Mouse (Mus musculus): ENCODE results near the gene Ngrn. TPM values are rescaled to one million over a fixed set of nuclear protein-coding genes. Genes with fewer than 3 reads are reported as not detected.

Ngrn gene
- polyA plus RNA-seq, 1 experiment from 2014 or later, result 20.9 TPM

GRCm38 (mm10) chr7:80267764-80268163 is 6.7 kb downstream of the Ngrn start:
- 81% methylated on average over 1 of the region's 1 CpGs for WGBS (ENCODE audit: insufficient replicate concordance)
- H3K4me2 ChIP-seq (ENCODE audit: low read depth, low read length), result no peak overlapping the region
- TF ChIP-seq CTCF (IDR thresholded peaks at IDR 0.05; ENCODE audit: low read depth), result no peak
- TF ChIP-seq EP300 (IDR thresholded peaks at IDR 0.05; ENCODE audit: low read depth), result no peak
- H3K4me3 ChIP-seq (ENCODE audit: low read depth, low read length), result no peak overlapping the region
- no peak overlapping the region for H3K9ac ChIP-seq (replicated peaks)
- no peak overlapping the region for H3K27ac ChIP-seq (ENCODE audit: low read depth)
- no peaks in the 10 kb centered on the region for H3K9me3 ChIP-seq (ENCODE audit: low read length)
- peaks cover 39% of the 10 kb centered on the region for H3K36me3 ChIP-seq (replicated peaks; ENCODE audit: insufficient read depth, low read length)
- no peak for DNase-seq
- no peak for ATAC-seq
- peaks cover 15% of the 10 kb centered on the region for H3K4me1 ChIP-seq (ENCODE audit: insufficient read depth)
- no peaks in the 10 kb centered on the region for H3K27me3 ChIP-seq (ENCODE audit: insufficient read depth, low read length)

- peak within 1 kb of the TSS; percentile 63 for H3K9ac ChIP-seq (replicated peaks)
- peak; percentile 95 for DNase-seq
- no peaks in the 10 kb centered on the region for H3K27me3 ChIP-seq (ENCODE audit: insufficient read depth, low read length)
- peaks cover 34% of the 10 kb centered on the region for H3K36me3 ChIP-seq (replicated peaks; ENCODE audit: insufficient read depth, low read length)
- peaks cover 15% of the 10 kb centered on the region for H3K4me1 ChIP-seq (ENCODE audit: insufficient read depth)
- TF ChIP-seq CTCF (IDR thresholded peaks at IDR 0.05; ENCODE audit: low read depth) (no peak), EP300 (IDR thresholded peaks at IDR 0.05; ENCODE audit: low read depth) (peak; percentile 84; the same call in 1 of the 2 replicates)
- H3K27ac ChIP-seq (ENCODE audit: low read depth), result peak within 1 kb of the TSS; percentile 84
- 3% methylated on average over 21 of the region's 21 CpGs for WGBS (ENCODE audit: insufficient replicate concordance)
- peak within 1 kb of the TSS; percentile 82 for H3K4me2 ChIP-seq (ENCODE audit: low read depth, low read length)
- no peaks in the 10 kb centered on the region for H3K9me3 ChIP-seq (ENCODE audit: low read length)
- peak within 1 kb of the TSS; percentile 62 for H3K4me3 ChIP-seq (ENCODE audit: low read depth, low read length)
- peak; percentile 94 for ATAC-seq
Observed at GRCm38 (mm10) chr7:80268897-80269750, 8.1 kb downstream of the Ngrn start, which contains the start of gene Vps33b. Vps33b (plus strand) TSS chr7:80269649.

GRCm38 (mm10) chr7:80269751-80270255 is 8.8 kb downstream of the Ngrn start:
- peaks cover 34% of the 10 kb centered on the region for H3K36me3 ChIP-seq (replicated peaks; ENCODE audit: insufficient read depth, low read length)
- DNase-seq (no peak), ATAC-seq (peak; percentile 63)
- TF ChIP-seq EP300 (IDR thresholded peaks at IDR 0.05; ENCODE audit: low read depth), result no peak; the same call in 1 of the 2 replicates
- no peak for TF ChIP-seq CTCF (IDR thresholded peaks at IDR 0.05; ENCODE audit: low read depth)
- H3K9me3 ChIP-seq (ENCODE audit: low read length), result no peaks in the 10 kb centered on the region
- peak overlapping the region; percentile 62 for H3K4me3 ChIP-seq (ENCODE audit: low read depth, low read length)
- peak overlapping the region; percentile 63 for H3K9ac ChIP-seq (replicated peaks)
- peak overlapping the region; percentile 82 for H3K4me2 ChIP-seq (ENCODE audit: low read depth, low read length)
- peaks cover 15% of the 10 kb centered on the region for H3K4me1 ChIP-seq (ENCODE audit: insufficient read depth)
- H3K27ac ChIP-seq (ENCODE audit: low read depth), result peak overlapping the region; percentile 84
- WGBS (ENCODE audit: insufficient replicate concordance), result under 1% methylated on average over 23 of the region's 23 CpGs
- no peaks in the 10 kb centered on the region for H3K27me3 ChIP-seq (ENCODE audit: insufficient read depth, low read length)

- no peak for TF ChIP-seq EP300 (IDR thresholded peaks at IDR 0.05; ENCODE audit: low read depth)
- no peak for TF ChIP-seq CTCF (IDR thresholded peaks at IDR 0.05; ENCODE audit: low read depth)
- no peak overlapping the region for H3K27ac ChIP-seq (ENCODE audit: low read depth)
- no peaks in the 10 kb centered on the region for H3K27me3 ChIP-seq (ENCODE audit: insufficient read depth, low read length)
- H3K36me3 ChIP-seq (replicated peaks; ENCODE audit: insufficient read depth, low read length), result peaks cover 39% of the 10 kb centered on the region
- DNase-seq (no peak), ATAC-seq (no peak)
- H3K4me2 ChIP-seq (ENCODE audit: low read depth, low read length), result no peak overlapping the region
- H3K4me1 ChIP-seq (ENCODE audit: insufficient read depth), result peaks cover 13% of the 10 kb centered on the region
- WGBS (ENCODE audit: insufficient replicate concordance), result 75% methylated on average over 2 of the region's 2 CpGs
- H3K9me3 ChIP-seq (ENCODE audit: low read length), result no peaks in the 10 kb centered on the region
- H3K4me3 ChIP-seq (ENCODE audit: low read depth, low read length), result no peak overlapping the region
- H3K9ac ChIP-seq (replicated peaks), result no peak overlapping the region
Observed at GRCm38 (mm10) chr7:80273456-80273855, 12.4 kb downstream of the Ngrn start.

- TF ChIP-seq CTCF (IDR thresholded peaks at IDR 0.05; ENCODE audit: low read depth) (no peak), EP300 (IDR thresholded peaks at IDR 0.05; ENCODE audit: low read depth) (no peak)
- H3K27me3 ChIP-seq (ENCODE audit: insufficient read depth, low read length), result no peaks in the 10 kb centered on the region
- no peak overlapping the region for H3K27ac ChIP-seq (ENCODE audit: low read depth)
- H3K9ac ChIP-seq (replicated peaks), result no peak overlapping the region
- H3K4me2 ChIP-seq (ENCODE audit: low read depth, low read length), result no peak overlapping the region
- peaks cover 55% of the 10 kb centered on the region for H3K36me3 ChIP-seq (replicated peaks; ENCODE audit: insufficient read depth, low read length)
- 84% methylated on average over 4 of the region's 4 CpGs for whole genome bisulfite sequencing (ENCODE audit: insufficient replicate concordance)
- no peaks in the 10 kb centered on the region for H3K9me3 ChIP-seq (ENCODE audit: low read length)
- no peaks in the 10 kb centered on the region for H3K4me1 ChIP-seq (ENCODE audit: insufficient read depth)
- H3K4me3 ChIP-seq (ENCODE audit: low read depth, low read length), result no peak overlapping the region
- DNase-seq (no peak), ATAC-seq (0 out of 2 replicates have a peak, but pooled peaks have one; percentile 25)
Observed at GRCm38 (mm10) chr7:80276374-80276773, 15.4 kb downstream of the Ngrn start.

- ATAC-seq (no peak), DNase-seq (no peak)
- no peak overlapping the region for H3K9ac ChIP-seq (replicated peaks)
- no peak overlapping the region for H3K4me3 ChIP-seq (ENCODE audit: low read depth, low read length)
- no peaks in the 10 kb centered on the region for H3K9me3 ChIP-seq (ENCODE audit: low read length)
- 88% methylated on average over 10 of the region's 10 CpGs for WGBS (ENCODE audit: insufficient replicate concordance)
- peaks cover 67% of the 10 kb centered on the region for H3K36me3 ChIP-seq (replicated peaks; ENCODE audit: insufficient read depth, low read length)
- H3K4me1 ChIP-seq (ENCODE audit: insufficient read depth), result peaks cover 6% of the 10 kb centered on the region
- no peak overlapping the region for H3K4me2 ChIP-seq (ENCODE audit: low read depth, low read length)
- no peaks in the 10 kb centered on the region for H3K27me3 ChIP-seq (ENCODE audit: insufficient read depth, low read length)
- no peak overlapping the region for H3K27ac ChIP-seq (ENCODE audit: low read depth)
- TF ChIP-seq EP300 (IDR thresholded peaks at IDR 0.05; ENCODE audit: low read depth), result no peak
- no peak for TF ChIP-seq CTCF (IDR thresholded peaks at IDR 0.05; ENCODE audit: low read depth)
Observed at GRCm38 (mm10) chr7:80280032-80280431, 19.0 kb downstream of the Ngrn start.

Measured in liver, postnatal 0 days (tissue).